Mouse (Mus musculus) E14TG2a.4 (cell line): ENCODE results near the gene Tmem200a.

Experiments
- H3K27me3 ChIP-seq: 2 replicates; pipeline ENCODE4 v1.6.1; 2014; ENCODE audit warnings: low read length, control low read depth; ENCODE audit not compliant: insufficient read depth
- H3K36me3 ChIP-seq: 2 replicates; pipeline ENCODE4 v1.6.1; 2014; ENCODE audit warnings: low read length, control low read depth; ENCODE audit not compliant: insufficient read depth
- H3K4me1 ChIP-seq: replicated peaks from 2 replicates; pipeline ENCODE4 v1.6.1; 2014; ENCODE audit warnings: low read depth, low read length, control low read depth
- H3K4me3 ChIP-seq: replicated peaks from 2 replicates; pipeline ENCODE4 v1.5.1; 2014; ENCODE audit warnings: mild to moderate bottlenecking, low read length
- H3K9me3 ChIP-seq: 2 replicates; pipeline ENCODE4 v1.6.1; 2014; ENCODE audit warnings: low read length, control low read depth
- CTCF ChIP-seq: conservative IDR thresholded peaks from 2 replicates; pipeline ENCODE4 v1.5.1; 2014; ENCODE audit warnings: low read length
- NANOG ChIP-seq: IDR thresholded peaks from 2 replicates; pipeline ENCODE4 v1.6.1; 2014; ENCODE audit warnings: borderline replicate concordance, low read length, mixed read lengths
- POU5F1 ChIP-seq: IDR thresholded peaks from 2 replicates; pipeline ENCODE4 v1.6.1; 2014; ENCODE audit warnings: low read length, borderline replicate concordance

The Tmem200a gene

DNA sequence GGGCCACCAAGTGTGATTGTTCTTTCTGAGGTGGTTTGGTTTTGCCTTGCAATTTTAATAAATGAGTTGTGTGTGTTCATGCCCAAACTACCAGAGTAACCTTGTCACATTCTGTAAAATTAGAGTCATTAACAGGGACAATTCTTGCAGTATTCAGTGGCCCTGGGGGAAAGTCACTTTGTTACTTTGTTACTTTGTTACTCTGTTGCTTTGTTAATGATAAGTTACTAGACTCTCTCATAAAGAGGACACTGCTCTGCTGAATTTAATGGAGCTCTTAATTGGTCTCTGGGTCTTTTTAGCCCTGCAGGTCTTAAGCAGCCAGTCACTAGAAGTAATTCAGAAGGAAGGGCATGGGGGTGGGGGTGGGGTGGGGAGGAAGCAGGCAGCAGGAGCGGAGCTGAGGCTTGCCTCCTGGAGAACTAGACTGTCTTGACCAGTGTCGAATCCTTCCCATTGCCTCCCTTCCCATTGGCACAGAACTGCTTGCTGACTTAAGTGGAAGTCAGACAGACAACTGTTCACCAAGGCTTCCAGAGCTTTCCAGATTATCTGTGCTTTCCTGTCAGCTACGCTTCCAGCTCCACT, 124.1 kb downstream of the Tmem200a start:
- Histone ChIP-seq H3K4me3 (no peak overlapping the region), H3K27me3 (peaks cover 10% of the 10 kb centered on the region), H3K9me3 (no peaks in the 10 kb centered on the region), H3K4me1 (peaks cover 38% of the 10 kb centered on the region), H3K36me3 (no peaks in the 10 kb centered on the region)
- TF ChIP-seq POU5F1 (no peak), CTCF (no peak), NANOG (no peak)

DNA sequence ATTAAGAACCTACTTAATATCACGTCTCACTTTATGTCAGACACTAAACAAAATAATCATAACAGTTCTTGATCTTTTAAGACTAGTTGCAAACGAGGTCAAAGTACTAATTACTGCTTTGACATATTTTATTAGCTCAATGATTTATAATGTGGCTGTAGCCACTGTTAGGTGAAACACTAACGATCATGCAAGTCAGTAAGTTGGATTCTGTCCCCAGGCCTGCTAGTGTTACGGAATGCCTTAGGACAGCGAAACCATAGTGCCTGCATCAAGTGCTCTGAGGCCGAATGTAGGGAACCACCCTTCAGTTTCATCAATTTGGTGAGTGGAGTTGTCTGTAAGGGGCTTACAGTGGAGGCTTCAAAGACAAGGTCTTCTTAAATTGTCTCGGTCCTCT, 126.0 kb downstream of the Tmem200a start:
- H3K4me1 ChIP-seq: peaks cover 20% of the 10 kb centered on the region
- peaks cover 10% of the 10 kb centered on the region for H3K27me3 ChIP-seq
- no peak overlapping the region for H3K4me3 ChIP-seq
- no peaks in the 10 kb centered on the region for H3K9me3 ChIP-seq
- no peak for TF ChIP-seq NANOG
- TF ChIP-seq POU5F1: no peak
- no peak for TF ChIP-seq CTCF
- H3K36me3 ChIP-seq: no peaks in the 10 kb centered on the region

DNA sequence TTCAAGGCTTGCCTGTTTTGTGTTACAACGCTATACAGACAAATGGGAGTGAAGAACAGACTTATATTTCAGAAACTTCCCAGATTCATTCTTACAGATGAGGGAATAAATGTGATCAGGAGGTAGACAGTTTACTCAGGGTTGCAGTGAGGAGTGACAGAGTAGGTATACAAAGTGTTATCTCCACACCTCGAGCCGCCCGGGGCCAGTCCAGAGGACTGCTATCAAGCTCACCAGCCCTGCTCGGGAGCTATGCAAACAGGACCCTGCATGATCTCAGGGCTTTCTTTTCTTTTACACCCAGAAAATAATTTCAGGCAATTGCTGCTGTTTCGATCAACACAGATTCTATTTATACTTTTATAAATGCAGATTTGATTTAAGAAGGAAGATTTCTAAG, 126.7 kb downstream of the Tmem200a start:
- peaks cover 10% of the 10 kb centered on the region for H3K27me3 ChIP-seq
- no peaks in the 10 kb centered on the region for H3K36me3 ChIP-seq
- H3K4me3 ChIP-seq: no peak overlapping the region
- TF ChIP-seq NANOG (no peak), CTCF (no peak), POU5F1 (no peak)
- peaks cover 13% of the 10 kb centered on the region for H3K4me1 ChIP-seq
- H3K9me3 ChIP-seq: no peaks in the 10 kb centered on the region

DNA sequence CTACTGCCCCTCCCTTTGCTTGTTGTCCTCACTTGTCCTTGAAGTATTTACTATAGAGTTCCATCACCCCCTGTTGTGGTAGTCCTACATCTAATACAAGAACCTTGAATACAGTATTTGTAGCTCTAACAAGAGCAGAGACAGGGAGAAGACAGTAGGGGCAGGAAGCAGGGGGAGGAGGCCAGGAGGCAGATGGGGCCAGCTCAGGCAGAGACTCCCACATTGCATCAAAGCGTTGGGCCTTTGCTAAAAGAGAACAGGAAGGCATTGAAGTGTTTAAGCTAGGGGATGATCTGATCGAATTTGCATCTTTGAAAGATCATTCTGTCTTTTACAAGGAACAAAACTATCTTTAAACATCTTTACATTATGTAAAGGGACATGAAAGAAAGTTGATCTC, 133.0 kb downstream of the Tmem200a start:
- peaks cover 6% of the 10 kb centered on the region; the same call in 1 of the 2 replicates for H3K9me3 ChIP-seq
- H3K4me3 ChIP-seq: no peak overlapping the region
- H3K36me3 ChIP-seq: no peaks in the 10 kb centered on the region
- no peaks in the 10 kb centered on the region; the same call in 1 of the 2 replicates for H3K27me3 ChIP-seq
- H3K4me1 ChIP-seq: 0 out of 2 replicates have a peak, but pooled peaks cover 3% of the 10 kb centered on the region
- no peak for TF ChIP-seq NANOG
- no peak for TF ChIP-seq POU5F1
- no peak for TF ChIP-seq CTCF

DNA sequence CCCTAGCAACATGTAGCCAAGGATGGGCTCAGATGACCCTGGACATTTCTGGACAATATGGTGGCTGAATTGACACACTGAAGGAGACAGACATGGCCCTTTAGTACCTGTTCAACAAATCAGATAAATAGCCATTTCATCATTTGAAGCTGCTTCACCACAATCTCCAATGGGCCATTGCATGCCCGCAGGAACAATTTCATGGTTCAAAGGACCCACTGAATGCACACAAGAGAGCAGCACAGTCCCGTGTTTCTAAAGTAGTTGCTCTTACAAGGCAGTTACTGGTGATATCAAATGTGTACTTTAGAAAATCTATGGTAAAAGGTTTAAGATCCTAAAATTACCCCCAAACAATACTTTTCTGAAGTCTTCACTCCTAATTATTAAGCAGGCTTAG, 134.2 kb downstream of the Tmem200a start:
- H3K4me3 ChIP-seq: no peak overlapping the region
- no peaks in the 10 kb centered on the region for H3K36me3 ChIP-seq
- no peaks in the 10 kb centered on the region for H3K27me3 ChIP-seq
- H3K4me1 ChIP-seq: 0 out of 2 replicates have a peak, but pooled peaks cover 3% of the 10 kb centered on the region
- H3K9me3 ChIP-seq: peaks cover 6% of the 10 kb centered on the region; the same call in 1 of the 2 replicates
- no peak for TF ChIP-seq CTCF
- no peak for TF ChIP-seq NANOG
- no peak for TF ChIP-seq POU5F1

DNA sequence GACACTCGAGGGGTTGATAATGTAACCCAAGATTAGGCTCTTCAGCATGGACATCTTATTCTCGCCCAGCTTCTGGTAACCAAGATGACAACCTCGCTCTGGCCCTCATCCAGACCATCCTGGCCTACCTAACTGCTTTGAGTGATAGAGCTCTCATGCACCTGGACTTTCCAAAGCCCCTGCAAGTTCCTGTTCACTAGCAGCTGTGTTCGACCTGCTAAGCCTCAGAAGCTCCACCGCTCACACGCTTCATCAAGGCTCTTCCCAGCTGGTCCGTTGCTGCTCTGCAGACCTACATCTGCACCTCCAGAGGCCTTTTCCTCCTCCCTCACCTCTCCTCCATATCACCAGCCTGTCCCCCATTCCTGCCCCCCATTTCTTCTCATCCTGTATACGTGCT, 147.1 kb downstream of the Tmem200a start:
- TF ChIP-seq CTCF (no peak), POU5F1 (no peak), NANOG (no peak)
- Histone ChIP-seq H3K4me3 (no peak overlapping the region), H3K27me3 (no peaks in the 10 kb centered on the region), H3K4me1 (peaks cover 16% of the 10 kb centered on the region), H3K9me3 (peaks cover 13% of the 10 kb centered on the region; the same call in 1 of the 2 replicates), H3K36me3 (no peaks in the 10 kb centered on the region)

DNA sequence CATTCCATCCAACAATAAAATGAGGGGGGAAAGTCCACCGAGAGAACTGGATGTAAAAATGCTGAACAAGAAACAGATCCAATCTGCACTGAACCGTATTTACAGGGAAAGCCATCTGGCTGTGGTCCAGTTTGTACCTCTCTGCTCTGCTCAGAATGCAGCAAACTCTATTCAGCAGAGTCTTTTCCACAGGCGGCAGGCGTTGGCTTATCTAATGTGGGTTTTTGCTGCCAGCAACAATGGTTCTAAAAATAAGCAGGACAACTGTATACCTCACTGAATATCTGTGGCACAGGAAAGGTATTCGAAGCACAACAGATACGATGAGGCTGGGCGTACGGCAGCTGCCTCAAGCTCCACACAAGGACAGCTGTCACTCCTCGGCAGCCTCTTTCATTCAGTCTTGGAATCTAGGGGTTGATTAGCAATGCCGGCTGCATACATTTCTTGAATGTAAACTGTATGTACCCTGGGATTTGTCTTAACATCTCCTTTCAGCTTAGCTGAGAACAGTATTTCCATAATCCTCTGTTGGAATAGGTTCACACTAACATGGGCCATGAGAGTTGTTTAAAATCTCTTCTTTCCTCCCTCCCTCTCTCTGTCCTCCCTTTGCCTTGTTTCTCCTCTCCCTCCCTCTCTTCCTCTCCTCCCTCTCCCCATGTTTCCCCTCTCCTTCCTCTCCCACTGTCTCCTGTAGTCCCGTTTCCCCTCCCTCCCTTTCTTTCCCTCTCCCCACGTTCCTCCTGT, 149.3 kb downstream of the Tmem200a start:
- Histone ChIP-seq H3K9me3 (no peaks in the 10 kb centered on the region), H3K4me3 (no peak overlapping the region), H3K36me3 (no peaks in the 10 kb centered on the region), H3K4me1 (peaks cover 16% of the 10 kb centered on the region), H3K27me3 (no peaks in the 10 kb centered on the region)
- no peak for TF ChIP-seq POU5F1
- TF ChIP-seq NANOG: no peak
- TF ChIP-seq CTCF: no peak

DNA sequence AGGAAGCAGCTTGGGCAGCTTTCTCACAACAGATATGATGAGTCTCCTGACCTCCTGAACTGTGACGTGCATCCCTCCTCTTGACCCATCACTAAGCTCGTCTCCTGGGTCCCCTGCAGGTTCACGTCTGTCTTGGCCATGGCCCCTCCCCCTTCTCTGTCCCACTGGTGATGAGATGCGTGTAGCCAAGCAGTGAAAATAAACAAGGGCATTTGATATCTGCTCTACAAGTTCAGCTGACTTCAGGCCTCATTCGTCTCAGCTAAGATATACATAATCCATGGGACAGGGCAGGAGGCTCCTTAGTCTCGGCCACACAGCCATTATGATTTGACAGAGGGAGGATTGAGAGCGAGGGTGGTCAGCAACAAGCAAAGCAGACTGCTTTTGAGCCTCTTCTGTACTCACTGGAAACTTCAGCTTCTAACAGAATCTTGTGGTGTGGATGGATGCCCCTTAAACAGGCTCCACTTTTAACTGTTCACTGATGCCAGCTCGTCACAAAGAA, 149.9 kb downstream of the Tmem200a start:
- Histone ChIP-seq H3K27me3 (no peaks in the 10 kb centered on the region), H3K9me3 (no peaks in the 10 kb centered on the region), H3K4me3 (no peak overlapping the region), H3K4me1 (peaks cover 16% of the 10 kb centered on the region), H3K36me3 (no peaks in the 10 kb centered on the region)
- TF ChIP-seq NANOG: no peak
- TF ChIP-seq CTCF: no peak
- TF ChIP-seq POU5F1: no peak

DNA sequence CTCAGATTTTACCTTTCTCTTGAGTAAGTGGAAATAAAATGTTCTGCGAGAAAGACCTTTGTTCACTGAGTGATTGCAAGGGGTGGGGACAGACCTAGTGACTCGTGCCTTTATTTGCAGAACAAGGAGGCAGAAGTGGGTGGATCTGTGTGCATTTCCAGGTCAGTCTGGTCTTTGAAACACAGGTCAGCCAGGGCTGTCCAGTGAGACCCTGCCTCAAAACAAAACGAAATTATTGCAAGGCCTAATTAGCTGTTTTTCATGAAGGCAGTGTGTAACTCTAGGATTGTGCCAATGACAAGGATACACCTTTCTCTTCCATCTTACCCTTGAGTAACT, 150.4 kb downstream of the Tmem200a start:
- Histone ChIP-seq H3K27me3 (no peaks in the 10 kb centered on the region), H3K4me3 (no peak overlapping the region), H3K9me3 (no peaks in the 10 kb centered on the region), H3K4me1 (peaks cover 16% of the 10 kb centered on the region), H3K36me3 (no peaks in the 10 kb centered on the region)
- no peak for TF ChIP-seq CTCF
- TF ChIP-seq NANOG: no peak
- no peak for TF ChIP-seq POU5F1
